Mouse (Mus musculus) hematopoietic stem cell, adult 5-6 weeks (primary cell): ENCODE measurements around the gene Lpin1. TPM values are rescaled to one million over a fixed set of nuclear protein-coding genes. Genes with fewer than 3 reads are reported as not detected.
A peak's percentile ranks its signal among the peaks of the same experiment; 100 is the strongest.

Source experiments
- ATAC-seq, 2 experiments: fragments of 125-278 bp in 1 of 2; replicated peaks in 1 of 2; 2 replicates each; pipeline ENCODE4 v1.8.0; 2016 to 2017; ENCODE audit warnings: inconsistent platforms in 2 of 2, mild to moderate bottlenecking in 2 of 2, moderate number of reproducible peaks in 2 of 2, low read depth in 1 of 2, moderate TSS enrichment in 1 of 2; ENCODE audit not compliant: low FRiP score in 2 of 2, poor library complexity in 2 of 2, severe bottlenecking in 2 of 2, insufficient read depth in 1 of 2, low TSS enrichment in 1 of 2
- total RNA-seq: library from RNA; stranded (forward); fragments of 172-1452, 232-1000 nt; gene quantifications from 2 replicates; pipeline ENCODE4 v1.2.3, GENCODE M21; 2017

Gene Lpin1
- total RNA-seq, 1 experiment from 2014 or later, result 19.6 TPM

DNA sequence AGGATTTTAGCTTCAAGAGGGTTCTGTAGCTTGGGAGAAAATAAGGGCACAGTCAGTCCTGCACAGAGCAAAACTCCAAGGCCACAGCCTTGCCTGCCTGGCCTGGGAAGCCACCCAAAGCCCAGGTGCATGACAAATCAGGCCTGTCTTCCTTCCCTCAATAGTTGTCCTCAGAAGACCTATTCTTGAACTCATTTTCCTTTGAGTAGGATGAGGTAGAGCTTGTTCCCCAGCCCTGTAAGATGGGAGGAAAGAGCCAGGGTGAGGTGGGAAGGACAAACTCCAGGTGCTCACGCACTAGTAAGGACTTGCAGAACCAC lies 20.1 kb upstream of the Lpin1 start:
- ATAC-seq, result no peak

DNA sequence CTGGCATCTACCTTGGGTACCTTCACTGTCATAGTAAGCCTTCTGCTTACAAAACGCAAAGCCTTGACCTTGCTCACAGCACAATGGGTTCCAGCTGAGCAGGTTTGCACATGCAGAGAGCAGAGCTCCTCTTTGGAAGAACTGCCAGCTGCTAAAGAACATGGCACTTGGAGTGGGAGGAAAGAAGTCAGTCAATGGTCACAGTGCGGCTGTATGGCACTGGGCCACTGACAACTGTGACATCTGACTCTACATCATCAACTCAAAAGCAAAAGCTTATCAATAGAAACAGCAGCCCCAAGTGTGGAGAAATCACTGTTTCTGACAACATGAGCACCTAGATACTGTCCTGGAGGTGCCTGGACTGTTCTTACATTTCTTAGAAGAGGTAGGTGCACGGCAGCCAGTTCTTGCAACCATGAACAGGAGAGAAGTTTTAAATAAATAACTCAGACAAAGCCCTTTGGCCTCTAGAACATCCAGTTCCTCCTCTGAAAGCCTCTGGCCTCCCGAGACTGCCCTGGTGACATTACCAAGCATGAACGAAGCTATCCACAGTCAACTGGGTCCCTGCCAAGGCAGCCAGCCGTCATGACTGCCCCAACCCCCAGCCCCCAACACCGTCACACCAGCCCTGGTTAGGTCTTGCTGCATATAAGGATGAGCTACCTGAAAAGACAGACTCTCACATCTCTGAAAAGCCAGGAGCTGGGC lies 19.5 kb upstream of the Lpin1 start:
- ATAC-seq, result 0 out of 4 replicates have a peak, but pooled peaks of 1 of the 2 experiments have one; percentile 19

DNA sequence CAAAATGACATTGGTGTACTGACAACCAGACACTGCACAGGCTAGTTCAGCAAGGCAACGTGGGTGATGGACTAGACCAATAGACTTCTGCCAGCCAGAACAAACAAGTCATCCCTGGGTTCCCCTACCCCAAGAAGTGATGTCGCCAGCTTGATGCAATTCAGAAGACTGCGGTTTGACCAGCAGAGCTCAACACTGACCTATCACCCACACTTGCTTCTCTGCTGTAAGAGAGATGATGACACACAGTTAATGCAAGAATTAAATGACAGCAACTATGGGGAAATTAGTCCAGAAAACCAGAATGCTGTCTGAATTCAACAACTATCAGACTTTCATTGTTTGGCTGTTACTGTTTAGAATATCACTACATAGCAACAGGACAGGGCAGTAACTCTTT lies 9.5 kb upstream of the Lpin1 start:
- no peak for ATAC-seq

DNA sequence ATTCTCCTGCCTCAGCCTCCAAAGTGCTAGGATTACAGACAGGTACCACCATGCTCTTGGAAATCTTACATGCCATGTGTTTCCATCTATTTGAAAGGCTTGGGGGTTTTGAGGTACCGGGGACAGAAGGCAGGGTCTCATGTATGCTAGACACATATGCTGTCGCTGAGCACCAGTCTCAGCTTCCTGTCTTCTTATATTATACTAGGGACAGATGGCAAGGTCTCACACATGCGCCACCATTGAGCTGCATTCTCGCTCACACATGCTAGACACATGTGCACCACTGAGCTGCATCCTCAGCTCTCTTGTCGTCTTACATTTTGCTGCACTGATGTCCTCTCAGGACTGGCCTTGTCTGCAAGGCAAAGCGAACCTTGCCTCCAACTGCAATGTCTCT lies 8.7 kb upstream of the Lpin1 start:
- no peak for ATAC-seq

DNA sequence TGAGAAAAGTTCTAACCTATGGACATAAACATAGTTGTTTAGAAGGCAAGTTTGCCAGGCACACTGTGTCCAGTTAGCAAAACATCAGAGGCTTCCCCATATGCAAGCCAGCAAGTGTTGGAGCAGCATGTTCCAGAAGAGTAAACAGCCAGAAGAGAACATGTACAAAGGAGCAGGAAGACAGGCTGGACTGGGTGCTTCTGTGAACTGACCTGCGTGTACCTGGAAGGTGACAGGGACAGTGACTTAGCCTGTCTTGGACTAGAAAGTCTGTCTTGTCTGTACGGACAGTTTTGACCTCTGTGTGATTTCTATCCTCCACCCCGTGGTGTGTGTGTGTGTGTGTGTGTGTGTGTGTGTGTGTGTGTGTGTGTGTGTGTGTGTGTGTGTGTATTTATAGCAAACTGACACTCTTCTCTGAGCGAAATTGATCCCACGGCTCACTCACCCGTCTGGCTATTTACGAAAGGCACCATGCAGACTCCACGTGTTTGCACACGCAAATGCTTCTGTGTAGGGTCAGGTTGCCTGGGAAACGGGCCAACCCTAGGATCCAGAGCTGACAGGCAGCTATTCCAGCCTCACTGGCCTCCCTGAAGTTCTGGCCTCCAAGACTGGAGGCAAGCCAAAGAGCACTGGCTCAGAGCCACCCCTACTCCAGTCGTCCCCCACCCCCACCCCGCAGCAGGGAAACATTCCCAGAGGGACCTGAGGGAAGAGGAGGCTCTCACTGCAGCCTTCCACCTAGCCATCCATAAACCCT lies 7.9 kb upstream of the Lpin1 start:
- ATAC-seq, result no peak

DNA sequence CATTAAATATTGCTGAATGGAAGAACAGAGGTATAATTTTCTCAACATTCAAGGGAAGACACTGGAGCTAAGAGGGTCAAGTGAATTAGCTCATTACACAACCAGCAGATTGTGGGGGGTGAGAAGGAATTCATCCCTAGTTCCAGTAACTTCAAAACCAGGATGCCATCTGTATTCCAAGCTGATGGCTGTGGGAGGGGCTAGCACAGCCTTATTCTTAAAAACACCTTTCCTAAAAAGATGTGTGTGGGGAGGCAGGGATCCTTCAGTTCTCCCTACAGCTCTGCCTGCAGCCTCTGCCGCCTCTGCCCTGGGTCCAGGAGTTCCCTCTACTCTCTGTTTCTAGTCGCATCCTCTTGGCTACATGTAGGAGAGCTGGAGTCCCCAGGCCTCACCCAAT lies 5.0 kb upstream of the Lpin1 start:
- ATAC-seq, result no peak

DNA sequence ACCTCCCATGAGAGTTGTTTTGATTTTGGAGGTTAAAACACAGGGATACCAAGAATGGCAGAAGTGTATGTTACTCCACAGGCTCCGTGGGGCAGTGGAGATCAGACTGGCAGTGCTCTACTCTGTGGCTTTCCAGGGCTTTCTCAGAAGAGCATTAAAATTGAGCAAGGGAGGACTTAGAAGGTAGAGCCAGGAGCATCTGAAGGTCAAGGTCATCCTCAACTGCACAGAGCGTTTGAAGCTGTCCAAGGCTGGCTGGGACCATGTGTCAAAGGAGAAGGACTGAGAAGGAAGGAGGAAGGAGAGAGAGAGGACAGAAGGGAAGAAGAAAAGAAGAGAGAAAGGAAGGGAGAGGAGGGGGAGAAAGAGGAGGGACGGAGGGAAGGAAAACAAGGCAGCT lies 3.8 kb upstream of the Lpin1 start:
- ATAC-seq, result no peak

DNA sequence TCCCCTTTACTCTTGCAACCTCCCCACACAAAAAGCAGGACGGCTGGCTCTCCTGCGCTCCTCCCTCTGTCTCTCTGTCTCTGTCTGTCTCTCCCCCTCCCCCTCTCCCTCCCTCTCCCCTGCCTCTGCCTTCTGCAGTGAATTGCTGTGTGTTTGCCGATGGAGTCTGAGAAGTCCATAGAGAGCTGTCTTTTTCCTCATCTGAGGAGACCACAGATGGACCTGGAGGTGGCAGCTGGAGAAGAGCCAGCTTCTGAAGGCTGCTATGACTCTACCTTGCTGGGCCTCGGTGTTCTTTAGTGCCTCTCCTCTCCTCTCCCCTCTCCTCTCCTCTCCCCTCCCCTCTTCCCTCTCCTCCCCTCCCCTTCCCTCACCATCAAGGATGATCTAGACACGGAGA lies 5.1 kb downstream of the Lpin1 start:
- ATAC-seq, result no peak

DNA sequence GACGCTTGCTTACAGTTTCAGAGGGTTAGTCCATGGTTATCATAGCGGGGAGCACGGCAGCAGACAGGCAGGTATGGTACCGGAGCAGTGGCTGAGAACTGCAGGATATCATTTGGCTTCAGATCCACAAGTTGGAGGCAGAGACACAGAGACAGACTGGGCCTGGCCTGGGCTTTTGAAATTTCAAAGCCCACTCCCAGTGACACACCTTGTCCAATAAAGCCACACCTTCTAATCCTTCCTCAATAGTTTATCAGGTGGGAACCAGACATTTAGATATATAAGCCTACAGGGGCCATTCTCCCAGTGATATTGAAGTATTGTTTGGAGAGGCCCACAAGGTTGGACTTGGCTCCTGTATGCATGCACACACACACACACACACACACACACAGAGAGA lies 8.5 kb downstream of the Lpin1 start:
- no peak for ATAC-seq

DNA sequence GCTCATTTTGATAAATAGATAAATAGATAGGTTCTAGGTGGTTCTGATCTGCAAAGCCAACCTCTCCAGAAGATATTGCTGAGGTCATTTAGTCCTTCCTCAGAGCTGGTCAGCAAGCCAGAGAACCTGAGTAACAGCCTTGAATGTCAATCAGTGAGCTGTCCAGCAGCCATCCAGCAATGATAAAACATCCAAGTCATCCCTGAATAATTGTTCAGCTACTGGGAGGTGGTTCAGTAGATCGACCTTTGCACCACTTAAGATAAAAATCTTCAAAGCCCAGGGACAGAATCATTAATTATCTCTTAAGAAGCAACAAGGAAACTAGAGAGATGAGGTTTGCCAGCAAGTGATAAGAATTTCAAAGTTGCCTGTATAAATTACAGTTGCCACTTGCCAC lies 10.4 kb downstream of the Lpin1 start:
- no peak for ATAC-seq

DNA sequence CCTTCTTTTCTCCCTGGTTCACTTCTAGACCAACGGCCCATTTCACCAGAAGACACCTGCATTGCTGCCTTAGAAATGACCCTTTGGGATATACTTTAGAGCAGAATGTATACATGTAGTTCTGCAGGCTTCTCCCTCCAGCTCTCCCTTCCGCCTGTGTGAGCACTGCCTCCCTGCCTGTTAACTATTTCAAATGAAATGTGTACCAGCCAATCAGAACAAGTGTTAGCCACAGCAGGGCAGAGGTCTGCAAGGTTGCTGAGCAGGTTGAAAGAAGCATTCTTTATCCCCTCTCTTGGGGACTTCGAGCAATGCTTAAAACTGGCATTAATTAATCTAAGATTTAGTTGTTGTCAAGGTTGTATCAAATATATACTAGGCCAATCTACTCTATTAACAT lies 11.4 kb downstream of the Lpin1 start:
- ATAC-seq, result no peak

DNA sequence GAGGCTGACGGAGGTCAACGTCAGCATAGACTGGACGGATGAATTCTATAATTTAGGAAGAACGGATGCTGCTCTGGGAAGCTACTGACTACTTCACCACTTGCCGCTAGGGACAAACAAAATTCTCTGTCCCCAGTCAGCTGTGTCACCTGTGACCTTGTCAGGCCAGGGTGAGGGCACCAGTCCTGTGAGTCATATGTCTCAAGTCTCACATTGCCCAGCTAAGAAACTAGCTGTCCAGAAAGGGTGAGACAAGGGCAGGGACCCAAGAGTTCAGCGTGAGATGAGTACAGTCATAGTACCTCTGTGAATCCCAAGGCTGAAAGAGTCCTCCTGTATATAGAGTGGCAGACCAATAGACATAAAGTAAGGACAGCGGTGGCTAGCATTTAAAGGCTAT lies 17.0 kb downstream of the Lpin1 start:
- no peak for ATAC-seq

DNA sequence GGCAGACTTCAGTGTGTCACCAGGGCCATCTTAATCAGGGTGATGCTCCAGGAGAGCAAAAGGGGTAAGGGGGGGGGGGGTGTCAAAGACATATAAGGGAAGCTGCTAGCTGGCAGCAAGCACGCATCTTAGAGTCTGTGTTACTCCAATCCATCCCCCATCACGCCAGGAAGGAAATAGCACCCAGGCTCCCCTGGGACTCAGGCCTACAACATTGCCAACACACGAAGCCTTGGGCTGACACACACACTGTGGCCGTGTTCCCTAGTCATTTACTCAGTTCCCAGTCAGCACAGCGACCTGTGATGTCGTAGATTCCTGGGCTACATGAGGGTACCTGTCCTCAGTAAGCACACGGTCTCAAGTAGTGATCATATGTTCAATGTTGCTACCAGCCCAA lies 17.8 kb downstream of the Lpin1 start:
- ATAC-seq, result no peak

DNA sequence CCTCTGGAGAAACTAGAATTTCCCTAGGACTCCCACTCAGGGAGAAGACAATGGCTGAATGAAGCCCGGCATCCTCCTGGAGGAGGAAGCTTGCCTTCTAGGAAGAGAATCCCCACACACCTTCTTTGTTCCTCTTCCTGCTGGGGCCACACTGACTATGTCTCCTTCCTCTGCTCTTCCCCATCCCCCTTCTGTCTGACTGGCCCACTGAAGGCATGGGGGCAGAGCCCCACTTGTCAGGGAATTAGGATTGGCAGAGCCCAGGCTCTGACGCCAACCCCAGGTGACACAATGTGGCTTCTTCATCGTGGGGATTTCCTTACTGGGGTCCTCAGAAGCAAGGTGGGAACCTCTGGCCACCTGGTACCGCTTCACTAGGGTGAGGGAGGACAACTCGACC lies 18.3 kb downstream of the Lpin1 start:
- ATAC-seq, result no peak

DNA sequence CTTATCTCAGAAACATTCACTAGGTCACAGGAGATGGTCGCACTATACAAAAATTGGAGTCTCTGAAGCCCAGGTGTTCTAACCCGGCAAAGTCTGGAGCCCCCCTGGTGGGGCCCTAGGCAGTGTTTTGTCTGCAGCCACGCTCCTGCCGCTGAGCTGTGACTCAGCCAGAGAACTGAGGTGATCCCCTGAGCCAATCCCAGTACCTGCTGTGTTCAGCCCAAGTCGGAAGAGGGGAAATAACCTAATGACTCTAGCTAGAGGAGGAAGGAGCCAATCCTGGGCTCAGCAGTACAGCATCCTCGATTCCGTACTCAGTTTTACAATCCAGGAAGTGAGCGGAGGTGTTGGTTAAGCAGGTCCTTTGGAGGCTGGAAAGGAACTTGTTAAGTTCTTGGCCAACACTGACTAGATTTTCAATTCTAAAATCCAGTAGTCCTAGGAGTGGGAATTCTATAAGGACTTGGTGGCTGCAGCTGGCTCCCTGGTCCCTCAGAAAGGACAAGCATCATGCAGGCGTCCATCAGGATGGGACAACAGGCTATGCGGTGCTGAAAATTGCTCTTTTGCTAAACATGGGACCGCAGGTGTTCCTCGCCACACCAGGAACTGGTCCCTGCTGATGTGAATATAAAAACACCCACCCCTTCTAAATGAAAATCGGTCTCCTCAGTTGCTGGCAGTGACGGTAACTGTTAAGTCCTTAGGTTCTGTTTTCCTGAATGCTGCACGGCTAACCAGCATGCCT lies 19.1 kb downstream of the Lpin1 start:
- peak; percentile 93 to 94 for ATAC-seq

DNA sequence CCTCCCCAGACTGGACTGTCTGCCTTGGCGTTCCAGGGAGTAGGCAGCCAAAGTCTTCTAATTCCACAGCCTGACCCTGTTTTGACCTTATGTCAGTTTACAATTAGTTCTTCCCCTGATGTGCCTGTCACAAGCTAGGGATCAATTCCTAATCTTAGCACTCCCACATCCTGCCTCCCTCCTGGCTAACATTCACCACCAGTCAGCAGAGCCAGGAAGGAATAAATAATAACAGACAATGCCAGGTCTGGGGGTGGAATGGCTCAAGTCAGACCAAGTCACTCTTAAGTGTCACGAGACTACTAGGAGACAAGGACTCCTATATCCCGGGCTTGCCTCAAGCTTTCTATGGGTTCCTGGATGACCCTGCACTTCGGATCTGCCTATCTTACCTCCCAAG lies 20.8 kb downstream of the Lpin1 start:
- ATAC-seq, result no peak

DNA sequence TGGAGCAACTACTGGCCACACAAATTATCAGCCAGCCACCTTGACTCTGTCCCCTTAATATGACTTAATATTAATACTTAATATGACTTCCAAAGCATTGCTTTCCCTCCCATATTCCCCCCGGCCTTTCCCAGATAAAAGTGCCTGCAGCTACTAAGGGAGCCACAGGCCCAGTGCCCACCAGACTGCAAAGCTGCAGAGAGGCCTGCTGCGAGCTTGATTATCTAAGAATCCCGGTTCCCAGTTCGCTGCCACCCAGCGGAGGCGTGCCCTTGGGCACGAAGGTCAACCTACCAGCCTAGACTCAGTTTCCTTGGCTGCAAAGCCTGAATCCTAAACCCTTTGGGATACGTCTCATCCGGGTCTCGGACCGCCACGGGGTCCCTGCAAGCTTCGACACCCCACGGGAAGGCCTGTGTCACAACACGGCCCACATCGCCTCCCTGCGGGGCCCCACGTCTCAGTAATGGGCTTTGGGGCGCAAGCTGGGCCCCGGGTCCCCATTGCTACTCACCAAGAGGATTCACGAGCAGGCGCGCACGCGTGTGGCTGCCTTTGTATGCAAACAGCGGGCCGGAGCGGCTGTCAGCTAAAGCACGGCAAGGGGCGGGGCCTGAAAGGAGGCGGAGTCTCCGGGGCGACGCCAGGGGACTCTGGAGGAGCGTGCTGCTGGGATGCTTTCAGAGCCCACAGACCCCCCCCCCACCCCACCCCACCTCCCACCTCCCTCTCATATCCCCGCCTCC lies 21.4 kb downstream of the Lpin1 start:
- peak; percentile 62 to 73 for ATAC-seq
